Mouse (Mus musculus) erythroblast, embryonic 14.5 days (primary cell): ENCODE data around the gene Tex33. TPM values are rescaled to one million over a fixed set of nuclear protein-coding genes. Genes with fewer than 3 reads are reported as not detected.
A peak's percentile ranks its signal among the peaks of the same experiment; 100 is the strongest.

Experiments used
- H3K27me3 ChIP-seq: 2 replicates; pipeline ENCODE4 v1.6.1; 2012; ENCODE audit warnings: inconsistent platforms; ENCODE audit not compliant: control insufficient read depth
- H3K36me3 ChIP-seq: 2 replicates; pipeline ENCODE4 v1.6.1; 2012; ENCODE audit warnings: mild to moderate bottlenecking, inconsistent platforms; ENCODE audit not compliant: control insufficient read depth
- H3K4me1 ChIP-seq: 2 replicates; pipeline ENCODE4 v1.6.1; 2012; ENCODE audit warnings: inconsistent platforms; ENCODE audit not compliant: control insufficient read depth
- H3K4me3 ChIP-seq: replicated peaks from 2 replicates; pipeline ENCODE3; 2012; ENCODE audit warnings: moderate library complexity, mild to moderate bottlenecking, inconsistent platforms
- H3K9me3 ChIP-seq: 2 replicates; pipeline ENCODE4 v1.6.1; 2012; ENCODE audit warnings: low read length, inconsistent platforms, mixed read lengths; ENCODE audit not compliant: control insufficient read depth
- GATA1 ChIP-seq: IDR thresholded peaks from 2 replicates; pipeline ENCODE4 v1.6.1; 2012; ENCODE audit warnings: low read length, inconsistent platforms, mixed read lengths
- TAL1 ChIP-seq: IDR thresholded peaks from 3 replicates; pipeline ENCODE4 v1.6.1; 2012; ENCODE audit warnings: low read length, inconsistent platforms, mixed read lengths
- polyA plus RNA-seq: library from polyadenylated mRNA; stranded (reverse); fragments of >175 nt; gene quantifications from 2 replicates; pipeline ENCODE4 v1.2.3, GENCODE M21; 2012

The Tex33 gene
- polyA plus RNA-seq, 1 experiment, result not detected

DNA sequence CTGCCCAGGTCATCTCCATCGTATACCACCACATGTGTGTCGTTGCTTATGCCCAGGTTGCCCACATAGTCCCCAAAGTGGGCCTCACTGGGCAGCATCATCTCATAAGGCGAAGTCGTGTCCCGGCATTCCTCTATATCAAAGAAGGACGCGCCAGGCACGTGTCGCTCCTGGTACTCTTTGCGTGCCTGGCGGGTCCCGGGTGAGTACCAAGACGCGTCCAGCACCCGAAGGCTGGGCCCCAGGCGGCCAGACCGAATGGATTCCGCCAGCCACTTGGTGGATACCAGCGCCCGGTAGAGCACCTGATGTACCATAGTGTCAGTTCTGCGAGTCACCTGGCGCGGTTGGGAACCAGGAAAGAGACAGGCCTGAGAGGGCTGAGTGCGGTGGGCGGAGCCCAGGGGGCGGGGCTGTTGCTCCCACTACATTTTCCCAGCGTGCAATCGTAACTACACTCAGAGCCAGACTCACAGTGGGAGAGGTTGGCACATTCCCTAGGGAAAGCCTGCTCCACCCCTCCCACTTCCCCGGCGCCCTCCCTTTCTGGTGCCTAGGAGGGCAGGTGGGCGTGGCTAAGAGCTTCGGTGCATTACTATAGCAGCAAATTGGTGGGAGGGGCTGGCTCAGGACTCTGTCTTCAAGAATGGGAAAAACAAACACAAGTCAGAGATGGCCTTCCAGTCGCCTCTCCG, 10.0 kb upstream of the Tex33 start, which contains the start of gene Tst:
Tst (minus strand) TSS at position 391 of the 695 bp plus-strand sequence.
- Histone ChIP-seq H3K4me3 (peak within 1 kb of the TSS; percentile 100), H3K9me3 (0 out of 2 replicates have a peak, but pooled peaks cover 4% of the 10 kb centered on the region), H3K4me1 (peaks cover 94% of the 10 kb centered on the region), H3K36me3 (peaks cover 67% of the 10 kb centered on the region), H3K27me3 (peaks cover 14% of the 10 kb centered on the region)
- TF ChIP-seq TAL1 (no peak), GATA1 (no peak)

DNA sequence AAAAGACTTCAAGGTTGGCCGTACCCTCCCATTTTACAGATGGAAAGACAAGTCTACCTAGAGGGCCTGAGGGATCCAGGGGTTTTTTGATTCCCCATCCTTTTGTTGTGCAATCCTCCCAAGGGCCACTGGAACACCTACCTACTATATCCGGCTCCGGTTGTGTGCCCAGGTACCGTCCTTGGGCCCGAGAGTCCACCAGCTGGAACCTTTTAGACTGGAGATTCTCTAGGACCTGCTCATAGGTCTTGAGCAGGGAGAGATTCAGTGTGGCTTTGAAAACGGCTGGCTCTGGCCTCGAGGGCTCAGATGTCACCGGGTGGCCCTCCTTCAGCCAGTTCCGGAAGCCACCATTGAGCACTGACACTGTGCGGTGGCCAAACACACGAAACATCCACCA, 9.4 kb upstream of the Tex33 start:
- Histone ChIP-seq H3K4me1 (peaks cover 91% of the 10 kb centered on the region), H3K27me3 (peaks cover 9% of the 10 kb centered on the region), H3K36me3 (peaks cover 66% of the 10 kb centered on the region), H3K9me3 (0 out of 2 replicates have a peak, but pooled peaks cover 2% of the 10 kb centered on the region), H3K4me3 (peak overlapping the region; percentile 100)
- TF ChIP-seq TAL1 (no peak), GATA1 (no peak)

- H3K27me3 ChIP-seq, result no peaks in the 10 kb centered on the region
- TF ChIP-seq TAL1, result no peak
- no peak for TF ChIP-seq GATA1
- peaks cover 66% of the 10 kb centered on the region for H3K36me3 ChIP-seq
Observed at GRCm38 (mm10) chr15:78403896-78404295, 8.2 kb upstream of the Tex33 start.

GRCm38 (mm10) chr15:78403301-78403741, 7.6 kb upstream of the Tex33 start:
- H3K27me3 ChIP-seq, result no peaks in the 10 kb centered on the region
- H3K36me3 ChIP-seq, result peaks cover 62% of the 10 kb centered on the region
- H3K4me3 ChIP-seq, result peak overlapping the region; percentile 100
- H3K9me3 ChIP-seq, result no peaks in the 10 kb centered on the region
- TF ChIP-seq GATA1, result no peak
- TF ChIP-seq TAL1, result no peak
- H3K4me1 ChIP-seq, result peaks cover 73% of the 10 kb centered on the region

More at GRCm38 (mm10) chr15:78403896-78404295, 8.2 kb upstream of the Tex33 start:
- H3K4me1 ChIP-seq, result peaks cover 79% of the 10 kb centered on the region
- H3K4me3 ChIP-seq, result peak overlapping the region; percentile 100
- H3K9me3 ChIP-seq, result no peaks in the 10 kb centered on the region

GRCm38 (mm10) chr15:78402423-78402822, 6.7 kb upstream of the Tex33 start:
- Histone ChIP-seq H3K27me3 (no peaks in the 10 kb centered on the region), H3K4me1 (peaks cover 67% of the 10 kb centered on the region)

GRCm38 (mm10) chr15:78401921-78402320, 6.2 kb upstream of the Tex33 start:
- H3K4me1 ChIP-seq, result peaks cover 63% of the 10 kb centered on the region
- no peaks in the 10 kb centered on the region for H3K9me3 ChIP-seq
- H3K4me3 ChIP-seq, result no peak overlapping the region
- no peaks in the 10 kb centered on the region for H3K27me3 ChIP-seq
- peaks cover 52% of the 10 kb centered on the region for H3K36me3 ChIP-seq
- TF ChIP-seq GATA1 (no peak), TAL1 (no peak)

More at GRCm38 (mm10) chr15:78402423-78402822, 6.7 kb upstream of the Tex33 start:
- peaks cover 54% of the 10 kb centered on the region for H3K36me3 ChIP-seq
- TF ChIP-seq GATA1 (no peak), TAL1 (no peak)
- H3K4me3 ChIP-seq, result no peak overlapping the region
- no peaks in the 10 kb centered on the region for H3K9me3 ChIP-seq

DNA sequence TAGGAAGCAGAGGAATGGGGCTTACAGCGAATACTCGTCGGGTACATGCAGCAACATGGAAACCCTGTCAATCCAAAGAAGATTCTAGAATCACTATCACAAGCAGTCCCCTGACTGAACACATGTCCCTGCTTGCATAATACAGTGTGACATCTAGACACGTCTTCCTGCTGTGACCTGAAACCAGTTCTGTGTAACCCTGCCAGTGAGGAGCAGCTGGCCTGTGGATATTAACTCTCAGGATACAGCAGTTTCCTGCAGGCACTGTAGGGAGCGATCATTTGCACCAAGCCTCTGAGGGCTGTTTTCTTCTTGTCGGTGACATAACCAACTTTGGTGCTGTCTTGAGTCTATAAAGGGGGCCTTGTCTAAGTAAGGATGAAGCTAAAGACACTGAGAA, 5.6 kb upstream of the Tex33 start:
- Histone ChIP-seq H3K4me1 (peaks cover 65% of the 10 kb centered on the region), H3K4me3 (no peak overlapping the region)
- no peak for TF ChIP-seq GATA1
- no peak for TF ChIP-seq TAL1

GRCm38 (mm10) chr15:78390855-78391254, 4.9 kb downstream of the Tex33 start:
- Histone ChIP-seq H3K27me3 (peaks cover 21% of the 10 kb centered on the region), H3K36me3 (no peaks in the 10 kb centered on the region), H3K4me1 (peaks cover 2% of the 10 kb centered on the region; the same call in 1 of the 2 replicates), H3K4me3 (no peak overlapping the region), H3K9me3 (no peaks in the 10 kb centered on the region)
- TF ChIP-seq TAL1, result no peak
- no peak for TF ChIP-seq GATA1

More for the DNA sequence above, 5.6 kb upstream of the Tex33 start:
- no peaks in the 10 kb centered on the region for H3K9me3 ChIP-seq
- H3K27me3 ChIP-seq, result no peaks in the 10 kb centered on the region
- H3K36me3 ChIP-seq, result peaks cover 52% of the 10 kb centered on the region

GRCm38 (mm10) chr15:78385564-78385963, 10.1 kb downstream of the Tex33 start:
- TF ChIP-seq GATA1 (no peak), TAL1 (no peak)
- Histone ChIP-seq H3K36me3 (no peaks in the 10 kb centered on the region), H3K27me3 (peaks cover 4% of the 10 kb centered on the region), H3K4me3 (no peak overlapping the region), H3K9me3 (no peaks in the 10 kb centered on the region), H3K4me1 (peaks cover 2% of the 10 kb centered on the region; the same call in 1 of the 2 replicates)
